Mouse (Mus musculus) spleen, adult 2 months (tissue): Measurements from ENCODE around the gene Atp6v1g3.

Source experiments
- CTCF ChIP-seq: fragments of 200-500 bp; IDR thresholded peaks from 2 replicates; pipeline ENCODE4 v1.5.1; 2011; ENCODE audit warnings: mild to moderate bottlenecking, inconsistent platforms; ENCODE audit not compliant: insufficient read depth, insufficient read length, insufficient replicate concordance; ENCODE audit errors: extremely low read depth
- POLR2A ChIP-seq: fragments of 200-500 bp; IDR thresholded peaks from 2 replicates; pipeline ENCODE4 v1.6.1; 2011; ENCODE audit warnings: low read depth, low read length, inconsistent platforms

GRCm38 (mm10) chr1:138291463-138291862 is 17.9 kb downstream of the Atp6v1g3 start:
- TF ChIP-seq POLR2A (no peak), CTCF (no peak)
